Mouse (Mus musculus) lung, adult 2 months (tissue): ENCODE data around the gene Tgfbr3.

ENCODE experiments used
- CTCF ChIP-seq: fragments of 200-500 bp; IDR thresholded peaks from 2 replicates; pipeline ENCODE4 v1.5.1; 2011; ENCODE audit warnings: mild to moderate bottlenecking, low read length, control low read depth; ENCODE audit not compliant: insufficient read depth
- POLR2A ChIP-seq: fragments of 200-500 bp; IDR thresholded peaks from 2 replicates; pipeline ENCODE4 v1.6.1; 2011; ENCODE audit warnings: low read depth, mild to moderate bottlenecking, control low read depth, low read length, borderline replicate concordance; ENCODE audit errors: extremely low read depth

DNA sequence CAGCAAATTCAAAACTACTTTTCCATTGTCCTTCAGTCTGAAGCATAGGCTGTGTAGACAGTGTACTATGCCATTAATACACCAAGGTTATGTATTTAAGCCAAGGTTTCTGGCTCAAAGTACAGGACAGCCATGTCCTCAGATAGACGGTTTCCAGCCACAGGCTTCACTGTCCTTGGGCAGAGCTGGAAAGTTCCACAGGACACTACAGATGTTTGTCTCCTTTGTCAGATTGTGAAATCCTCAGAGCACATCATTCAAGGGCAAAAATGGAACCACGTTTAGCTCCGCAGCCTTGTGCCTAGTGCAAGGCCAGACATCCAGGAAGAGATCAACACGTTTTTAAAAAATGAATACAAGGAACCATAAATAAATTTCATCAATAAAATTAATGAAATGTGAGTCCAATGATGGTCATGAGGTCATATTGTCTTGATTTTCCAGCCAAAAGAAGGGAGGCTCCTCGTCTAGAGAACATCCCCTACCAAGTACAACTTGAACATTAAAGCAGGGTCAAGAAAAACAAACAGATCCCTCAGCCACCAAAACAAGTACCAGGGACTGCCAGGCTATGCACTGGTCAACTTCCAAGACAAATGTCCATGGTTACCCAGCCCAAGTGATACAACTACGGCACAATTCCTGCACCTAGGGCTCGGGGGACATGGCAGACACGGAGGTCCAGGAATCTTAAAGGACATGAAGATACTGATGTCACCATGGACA, 105.1 kb downstream of the Tgfbr3 start:
- no peak for TF ChIP-seq POLR2A
- no peak for TF ChIP-seq CTCF
